Mouse (Mus musculus): ENCODE data around the gene Ccnl2. TPM values are rescaled to one million over a fixed set of nuclear protein-coding genes. Genes with fewer than 3 reads are reported as not detected.
A peak's percentile ranks its signal among the peaks of the same experiment; 100 is the strongest.

Gene Ccnl2
- polyA plus RNA-seq, 1 experiment from 2014 or later, result 186 TPM

- Histone ChIP-seq H3K4me2 (ENCODE audit: low read depth, low read length, severe bottlenecking) (no peak overlapping the region), H3K36me3 (ENCODE audit: control insufficient read depth, insufficient read depth, low read length) (peaks cover 11% of the 10 kb centered on the region; the same call in 1 of the 2 replicates)
- 95% methylated on average over 4 of the region's 4 CpGs for WGBS
Measured at GRCm38 (mm10) chr4:155829866-155830265, 17.6 kb downstream of the Ccnl2 start.

GRCm38 (mm10) chr4:155830596-155830995 is 18.3 kb downstream of the Ccnl2 start:
- no peak overlapping the region; the same call in 1 of the 2 replicates for H3K9ac ChIP-seq (ENCODE audit: low read length)
- DNase-seq (ENCODE audit: low spot score), result no peak
- H3K27ac ChIP-seq (ENCODE audit: low read depth, low read length), result peak overlapping the region; percentile 79; the same call in 1 of the 2 replicates
- H3K36me3 ChIP-seq (ENCODE audit: control insufficient read depth, insufficient read depth, low read length), result peaks cover 4% of the 10 kb centered on the region; the same call in 1 of the 2 replicates
- peak overlapping the region; percentile 97; the same call in 1 of the 2 replicates for H3K4me2 ChIP-seq (ENCODE audit: low read depth, low read length, severe bottlenecking)
- H3K27me3 ChIP-seq (ENCODE audit: control insufficient read depth, insufficient read depth, low read length), result no peaks in the 10 kb centered on the region
- no peak for ATAC-seq (replicated peaks; ENCODE audit: low FRiP score)
- H3K9me3 ChIP-seq (ENCODE audit: control insufficient read depth, low read length), result no peaks in the 10 kb centered on the region
- peaks cover 12% of the 10 kb centered on the region for H3K4me1 ChIP-seq (replicated peaks; ENCODE audit: control insufficient read depth, insufficient read depth, low read length)
- WGBS, result 57% methylated on average over 8 of the region's 8 CpGs
- H3K4me3 ChIP-seq (ENCODE audit: low read depth, low read length), result peak overlapping the region; percentile 87

More at GRCm38 (mm10) chr4:155829866-155830265, 17.6 kb downstream of the Ccnl2 start:
- ATAC-seq (replicated peaks; ENCODE audit: low FRiP score) (no peak), DNase-seq (ENCODE audit: low spot score) (no peak)
- no peak overlapping the region for H3K27ac ChIP-seq (ENCODE audit: low read depth, low read length)
- no peak overlapping the region for H3K9ac ChIP-seq (ENCODE audit: low read length)
- no peaks in the 10 kb centered on the region for H3K9me3 ChIP-seq (ENCODE audit: control insufficient read depth, low read length)
- H3K4me1 ChIP-seq (replicated peaks; ENCODE audit: control insufficient read depth, insufficient read depth, low read length), result peaks cover 12% of the 10 kb centered on the region
- H3K27me3 ChIP-seq (ENCODE audit: control insufficient read depth, insufficient read depth, low read length), result no peaks in the 10 kb centered on the region
- H3K4me3 ChIP-seq (ENCODE audit: low read depth, low read length), result no peak overlapping the region

GRCm38 (mm10) chr4:155831205-155831766 is 19.0 kb downstream of the Ccnl2 start, which contains the start of gene Aurkaip1:
Gene Aurkaip1 (plus strand): TSS chr4:155831272.
- Histone ChIP-seq H3K36me3 (ENCODE audit: control insufficient read depth, insufficient read depth, low read length) (peaks cover 4% of the 10 kb centered on the region; the same call in 1 of the 2 replicates), H3K9me3 (ENCODE audit: control insufficient read depth, low read length) (no peaks in the 10 kb centered on the region), H3K27ac (ENCODE audit: low read depth, low read length) (peak within 1 kb of the TSS; percentile 79), H3K9ac (ENCODE audit: low read length) (peak within 1 kb of the TSS; percentile 88), H3K4me3 (ENCODE audit: low read depth, low read length) (peak within 1 kb of the TSS; percentile 87), H3K27me3 (ENCODE audit: control insufficient read depth, insufficient read depth, low read length) (no peaks in the 10 kb centered on the region), H3K4me1 (replicated peaks; ENCODE audit: control insufficient read depth, insufficient read depth, low read length) (peaks cover 12% of the 10 kb centered on the region), H3K4me2 (ENCODE audit: low read depth, low read length, severe bottlenecking) (peak within 1 kb of the TSS; percentile 97)
- DNase-seq (ENCODE audit: low spot score) (peak; percentile 98), ATAC-seq (replicated peaks; ENCODE audit: low FRiP score) (peak; percentile 94)
- WGBS, result under 1% methylated on average over 49 of the region's 49 CpGs

- 1% methylated on average over 25 of the region's 25 CpGs for WGBS
Measured at GRCm38 (mm10) chr4:155831831-155832230, 19.5 kb downstream of the Ccnl2 start.

GRCm38 (mm10) chr4:155832321-155832720 is 20.0 kb downstream of the Ccnl2 start:
- Histone ChIP-seq H3K36me3 (ENCODE audit: control insufficient read depth, insufficient read depth, low read length) (no peaks in the 10 kb centered on the region; the same call in 1 of the 2 replicates), H3K27me3 (ENCODE audit: control insufficient read depth, insufficient read depth, low read length) (no peaks in the 10 kb centered on the region), H3K27ac (ENCODE audit: low read depth, low read length) (no peak overlapping the region), H3K9me3 (ENCODE audit: control insufficient read depth, low read length) (no peaks in the 10 kb centered on the region), H3K4me2 (ENCODE audit: low read depth, low read length, severe bottlenecking) (peak overlapping the region; percentile 97), H3K4me1 (replicated peaks; ENCODE audit: control insufficient read depth, insufficient read depth, low read length) (peaks cover 12% of the 10 kb centered on the region), H3K9ac (ENCODE audit: low read length) (peak overlapping the region; percentile 88), H3K4me3 (ENCODE audit: low read depth, low read length) (peak overlapping the region; percentile 87)
- ATAC-seq (replicated peaks; ENCODE audit: low FRiP score) (no peak), DNase-seq (ENCODE audit: low spot score) (no peak)
- 56% methylated on average over 10 of the region's 10 CpGs for WGBS

More at GRCm38 (mm10) chr4:155831831-155832230, 19.5 kb downstream of the Ccnl2 start:
- H3K4me2 ChIP-seq (ENCODE audit: low read depth, low read length, severe bottlenecking), result peak overlapping the region; percentile 97
- no peak for ATAC-seq (replicated peaks; ENCODE audit: low FRiP score)
- H3K27ac ChIP-seq (ENCODE audit: low read depth, low read length), result peak overlapping the region; percentile 79
- peak overlapping the region; percentile 88 for H3K9ac ChIP-seq (ENCODE audit: low read length)
- H3K4me1 ChIP-seq (replicated peaks; ENCODE audit: control insufficient read depth, insufficient read depth, low read length), result peaks cover 12% of the 10 kb centered on the region
- H3K9me3 ChIP-seq (ENCODE audit: control insufficient read depth, low read length), result no peaks in the 10 kb centered on the region
- H3K27me3 ChIP-seq (ENCODE audit: control insufficient read depth, insufficient read depth, low read length), result no peaks in the 10 kb centered on the region
- peak; percentile 67 for DNase-seq (ENCODE audit: low spot score)
- H3K36me3 ChIP-seq (ENCODE audit: control insufficient read depth, insufficient read depth, low read length), result peaks cover 2% of the 10 kb centered on the region; the same call in 1 of the 2 replicates
- peak overlapping the region; percentile 87 for H3K4me3 ChIP-seq (ENCODE audit: low read depth, low read length)

GRCm38 (mm10) chr4:155833234-155833633 is 20.9 kb downstream of the Ccnl2 start:
- Histone ChIP-seq H3K4me3 (ENCODE audit: low read depth, low read length) (no peak overlapping the region), H3K9me3 (ENCODE audit: control insufficient read depth, low read length) (no peaks in the 10 kb centered on the region), H3K27me3 (ENCODE audit: control insufficient read depth, insufficient read depth, low read length) (no peaks in the 10 kb centered on the region), H3K9ac (ENCODE audit: low read length) (no peak overlapping the region), H3K27ac (ENCODE audit: low read depth, low read length) (no peak overlapping the region), H3K36me3 (ENCODE audit: control insufficient read depth, insufficient read depth, low read length) (no peaks in the 10 kb centered on the region; the same call in 1 of the 2 replicates), H3K4me1 (replicated peaks; ENCODE audit: control insufficient read depth, insufficient read depth, low read length) (peaks cover 12% of the 10 kb centered on the region), H3K4me2 (ENCODE audit: low read depth, low read length, severe bottlenecking) (no peak overlapping the region)
- WGBS, result 83% methylated on average over 4 of the region's 4 CpGs
- ATAC-seq (replicated peaks; ENCODE audit: low FRiP score) (no peak), DNase-seq (ENCODE audit: low spot score) (no peak)

- ATAC-seq (replicated peaks; ENCODE audit: low FRiP score), result peak; percentile 15
- Histone ChIP-seq H3K27ac (ENCODE audit: low read depth, low read length) (no peak overlapping the region), H3K4me3 (ENCODE audit: low read depth, low read length) (no peak overlapping the region), H3K4me2 (ENCODE audit: low read depth, low read length, severe bottlenecking) (no peak overlapping the region), H3K36me3 (ENCODE audit: control insufficient read depth, insufficient read depth, low read length) (no peaks in the 10 kb centered on the region; the same call in 1 of the 2 replicates), H3K4me1 (replicated peaks; ENCODE audit: control insufficient read depth, insufficient read depth, low read length) (peaks cover 12% of the 10 kb centered on the region), H3K9ac (ENCODE audit: low read length) (no peak overlapping the region), H3K9me3 (ENCODE audit: control insufficient read depth, low read length) (no peaks in the 10 kb centered on the region), H3K27me3 (ENCODE audit: control insufficient read depth, insufficient read depth, low read length) (no peaks in the 10 kb centered on the region)
- peak; percentile 79 for DNase-seq (ENCODE audit: low spot score)
- 40% methylated on average over 2 of the region's 2 CpGs for WGBS
Measured at GRCm38 (mm10) chr4:155833836-155834235, 21.5 kb downstream of the Ccnl2 start.

- H3K36me3 ChIP-seq (ENCODE audit: control insufficient read depth, insufficient read depth, low read length), result no peaks in the 10 kb centered on the region; the same call in 1 of the 2 replicates
- H3K27ac ChIP-seq (ENCODE audit: low read depth, low read length), result no peak overlapping the region
- no peak for DNase-seq (ENCODE audit: low spot score)
- H3K9ac ChIP-seq (ENCODE audit: low read length), result no peak overlapping the region
- no peak overlapping the region for H3K4me3 ChIP-seq (ENCODE audit: low read depth, low read length)
- H3K27me3 ChIP-seq (ENCODE audit: control insufficient read depth, insufficient read depth, low read length), result peaks cover 5% of the 10 kb centered on the region; the same call in 1 of the 2 replicates
- H3K4me1 ChIP-seq (replicated peaks; ENCODE audit: control insufficient read depth, insufficient read depth, low read length), result peaks cover 23% of the 10 kb centered on the region
- 88% methylated on average over 11 of the region's 11 CpGs for WGBS
- H3K9me3 ChIP-seq (ENCODE audit: control insufficient read depth, low read length), result no peaks in the 10 kb centered on the region
- no peak for ATAC-seq (replicated peaks; ENCODE audit: low FRiP score)
- no peak overlapping the region for H3K4me2 ChIP-seq (ENCODE audit: low read depth, low read length, severe bottlenecking)
Measured at GRCm38 (mm10) chr4:155837404-155838010, 25.2 kb downstream of the Ccnl2 start.
